Mouse (Mus musculus): Measurements from ENCODE around the gene Fam173b.

The Fam173b gene

GRCm38 (mm10) chr15:31588989-31589640 is 12.5 kb upstream of the Fam173b start:
- DNase-seq = no peak

- no peak for DNase-seq
These were observed 11.5 kb upstream of the Fam173b start for GRCm38 (mm10) chr15:31590176-31590575.

- no peak for DNase-seq
These were observed 9.1 kb upstream of the Fam173b start for GRCm38 (mm10) chr15:31592531-31592930.

- DNase-seq = no peak
These were observed 7.4 kb upstream of the Fam173b start for GRCm38 (mm10) chr15:31594260-31594659.

- DNase-seq = no peak
These were observed 6.0 kb upstream of the Fam173b start for GRCm38 (mm10) chr15:31595651-31596050.

- DNase-seq = no peak
These were observed 1.8 kb upstream of the Fam173b start for GRCm38 (mm10) chr15:31599834-31600233.

GRCm38 (mm10) chr15:31601279-31601645 is 390 bp upstream of the Fam173b start:
- no peak for DNase-seq

GRCm38 (mm10) chr15:31602426-31602825 is 774 bp downstream of the Fam173b start:
- DNase-seq = peak; percentile 79

GRCm38 (mm10) chr15:31603113-31603512 is 1.5 kb downstream of the Fam173b start:
- no peak for DNase-seq

- DNase-seq = peak; percentile 21
These were observed 5.2 kb downstream of the Fam173b start for GRCm38 (mm10) chr15:31606821-31607220.

- peak; percentile 20 for DNase-seq
These were observed 9.4 kb downstream of the Fam173b start for GRCm38 (mm10) chr15:31611027-31611426.

- no peak for DNase-seq
These were observed 10.3 kb downstream of the Fam173b start for GRCm38 (mm10) chr15:31611976-31612375.

GRCm38 (mm10) chr15:31613826-31614453 is 12.3 kb downstream of the Fam173b start:
- DNase-seq = no peak

- DNase-seq = no peak
These were observed 13.0 kb downstream of the Fam173b start for GRCm38 (mm10) chr15:31614666-31615065.

- DNase-seq = no peak
These were observed 15.6 kb downstream of the Fam173b start for GRCm38 (mm10) chr15:31617261-31617660.

GRCm38 (mm10) chr15:31619521-31619920 is 17.9 kb downstream of the Fam173b start:
- no peak for DNase-seq

GRCm38 (mm10) chr15:31627277-31628154 is 25.9 kb downstream of the Fam173b start:
- DNase-seq = peak; percentile 10

GRCm38 (mm10) chr15:31628180-31628579 is 26.5 kb downstream of the Fam173b start:
- no peak for DNase-seq

- no peak for DNase-seq
These were observed 27.9 kb downstream of the Fam173b start for GRCm38 (mm10) chr15:31629556-31629955.

GRCm38 (mm10) chr15:31631396-31631858 is 29.8 kb downstream of the Fam173b start:
- DNase-seq = no peak

GRCm38 (mm10) chr15:31632478-31632877 is 30.8 kb downstream of the Fam173b start:
- DNase-seq = no peak

- no peak for DNase-seq
These were observed 32.9 kb downstream of the Fam173b start for GRCm38 (mm10) chr15:31634582-31634981.

- DNase-seq = no peak
These were observed 34.5 kb downstream of the Fam173b start for GRCm38 (mm10) chr15:31636091-31636595.

Measured in liver (tissue).